Mouse (Mus musculus): Measurements from ENCODE around the gene Klhl34. TPM values are rescaled to one million over a fixed set of nuclear protein-coding genes. Genes with fewer than 3 reads are reported as not detected.

The Klhl34 gene
- polyA plus RNA-seq (2012; rRNA removed): 0.27 TPM in 1 of 2 replicates, not detected in the other

- no peak for TF ChIP-seq POLR2A (IDR thresholded peaks at IDR 0.05; ENCODE audit: borderline replicate concordance, extremely low read depth, low read depth, low read length)
- TF ChIP-seq CTCF (IDR thresholded peaks at IDR 0.05; ENCODE audit: insufficient read depth, low read length): no peak
- DNase-seq: no peak
- WGBS: 47% methylated on average over 28 of the region's 28 CpGs
- H3K4me3 ChIP-seq (replicated peaks; ENCODE audit: extremely low read depth, low read depth, low read length): no peak within 1 kb of the TSS
- H3K4me1 ChIP-seq (ENCODE audit: control insufficient read depth, insufficient read depth, low read length): peaks cover 2% of the 10 kb centered on the region
These were observed at the start of gene Klhl34 for GRCm38 (mm10) chrX:157818207-157818920. Gene Klhl34, plus strand, starts transcription at chrX:157818435.

GRCm38 (mm10) chrX:157801669-157802068 is 16.6 kb upstream of the Klhl34 start:
- no peak overlapping the region for H3K4me3 ChIP-seq (replicated peaks; ENCODE audit: extremely low read depth, low read depth, low read length)
- TF ChIP-seq POLR2A (IDR thresholded peaks at IDR 0.05; ENCODE audit: borderline replicate concordance, extremely low read depth, low read depth, low read length): no peak
- TF ChIP-seq CTCF (IDR thresholded peaks at IDR 0.05; ENCODE audit: insufficient read depth, low read length): no peak
- 81% methylated on average over 2 of the region's 2 CpGs for WGBS
- DNase-seq: no peak
- no peaks in the 10 kb centered on the region for H3K4me1 ChIP-seq (ENCODE audit: control insufficient read depth, insufficient read depth, low read length)

- Histone ChIP-seq H3K4me3 (replicated peaks; ENCODE audit: extremely low read depth, low read depth, low read length) (no peak overlapping the region), H3K4me1 (ENCODE audit: control insufficient read depth, insufficient read depth, low read length) (peaks cover 2% of the 10 kb centered on the region)
- TF ChIP-seq CTCF (IDR thresholded peaks at IDR 0.05; ENCODE audit: insufficient read depth, low read length) (no peak), POLR2A (IDR thresholded peaks at IDR 0.05; ENCODE audit: borderline replicate concordance, extremely low read depth, low read depth, low read length) (no peak)
- WGBS: 67% methylated on average over 1 of the region's 1 CpGs
- no peak for DNase-seq
These were observed 8.5 kb upstream of the Klhl34 start for GRCm38 (mm10) chrX:157809721-157810120.

- WGBS: 32% methylated on average over 31 of the region's 31 CpGs
- peaks cover 2% of the 10 kb centered on the region for H3K4me1 ChIP-seq (ENCODE audit: control insufficient read depth, insufficient read depth, low read length)
- DNase-seq: no peak
- TF ChIP-seq POLR2A (IDR thresholded peaks at IDR 0.05; ENCODE audit: borderline replicate concordance, extremely low read depth, low read depth, low read length) (no peak), CTCF (IDR thresholded peaks at IDR 0.05; ENCODE audit: insufficient read depth, low read length) (no peak)
- no peak overlapping the region for H3K4me3 ChIP-seq (replicated peaks; ENCODE audit: extremely low read depth, low read depth, low read length)
These were observed 546 bp upstream of the Klhl34 start for GRCm38 (mm10) chrX:157817571-157818206.

DNA sequence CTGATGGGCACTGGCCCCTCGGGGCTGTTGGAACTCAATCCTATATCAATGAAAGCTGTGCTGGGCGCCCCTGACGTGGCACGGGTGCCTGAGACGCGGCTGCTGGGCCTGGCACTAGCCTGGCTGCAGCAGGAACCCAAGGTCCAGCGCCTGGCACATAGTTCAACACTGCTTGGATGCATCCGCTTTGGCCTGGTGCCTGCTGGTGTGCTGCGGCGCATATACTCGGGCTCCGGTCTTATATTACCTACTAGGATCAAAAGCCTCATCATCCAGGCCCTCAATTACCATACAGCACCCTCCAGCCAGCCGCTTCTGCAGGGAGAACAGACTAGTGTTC is 656 bp downstream of the Klhl34 start:
- WGBS: 85% methylated on average over 13 of the region's 13 CpGs
- Histone ChIP-seq H3K4me1 (ENCODE audit: control insufficient read depth, insufficient read depth, low read length) (peaks cover 2% of the 10 kb centered on the region), H3K4me3 (replicated peaks; ENCODE audit: extremely low read depth, low read depth, low read length) (no peak overlapping the region)
- no peak for TF ChIP-seq CTCF (IDR thresholded peaks at IDR 0.05; ENCODE audit: insufficient read depth, low read length)
- no peak for TF ChIP-seq POLR2A (IDR thresholded peaks at IDR 0.05; ENCODE audit: borderline replicate concordance, extremely low read depth, low read depth, low read length)
- no peak for DNase-seq

DNA sequence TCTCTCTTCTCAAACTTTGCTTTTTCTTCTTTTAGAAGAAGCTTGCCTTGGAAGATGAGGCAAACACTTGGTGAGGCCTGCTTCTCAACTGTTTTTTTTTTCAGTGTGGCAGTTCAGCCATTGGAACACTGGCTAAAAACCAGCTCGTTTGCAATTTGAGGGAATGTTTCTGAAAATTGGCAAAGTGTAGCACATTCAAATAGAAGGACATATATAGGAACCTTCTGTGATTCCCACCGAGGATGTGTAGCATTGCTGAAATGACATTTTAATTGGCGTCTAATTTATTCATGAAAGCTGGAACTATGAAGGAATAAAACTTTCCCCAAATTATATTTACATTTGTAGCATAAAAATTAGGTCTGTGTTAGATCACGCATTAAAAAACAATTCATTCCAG is 11.7 kb downstream of the Klhl34 start:
- TF ChIP-seq CTCF (IDR thresholded peaks at IDR 0.05; ENCODE audit: insufficient read depth, low read length): no peak
- TF ChIP-seq POLR2A (IDR thresholded peaks at IDR 0.05; ENCODE audit: borderline replicate concordance, extremely low read depth, low read depth, low read length): no peak
- 73% methylated on average over 4 of the region's 4 CpGs for WGBS
- Histone ChIP-seq H3K4me3 (replicated peaks; ENCODE audit: extremely low read depth, low read depth, low read length) (no peak overlapping the region), H3K4me1 (ENCODE audit: control insufficient read depth, insufficient read depth, low read length) (no peaks in the 10 kb centered on the region)
- DNase-seq: no peak

Other genes with a start within 250 kb of the Klhl34 start
- gene Yy2, start 249.4 kb upstream of the Klhl34 start, polyA plus RNA-seq (2012; rRNA removed): not detected in 2 replicates
- 7.3 and 13.8 TPM in 2 replicates for gene Mbtps2, start 219.7 kb upstream of the Klhl34 start, polyA plus RNA-seq (2012; rRNA removed)
- 1.6 and 10.0 TPM in 2 replicates for gene Smpx, start 119.5 kb upstream of the Klhl34 start, polyA plus RNA-seq (2012; rRNA removed)
- gene Cnksr2, start 224.9 kb downstream of the Klhl34 start, polyA plus RNA-seq (2012; rRNA removed): 0.25 and 0.45 TPM in 2 replicates

Measured in lung, adult 2 months (tissue).